Mouse (Mus musculus) neutrophil, adult 83 days (primary cell): ENCODE measurements around the gene Olfr1254. TPM values are rescaled to one million over a fixed set of nuclear protein-coding genes. Genes with fewer than 3 reads are reported as not detected.

Source experiments
- total RNA-seq, 2 experiments: library from RNA; stranded (reverse); gene quantifications; one replicate each; pipeline ENCODE4 v1.2.4; 2023

Olfr1254 gene
- total RNA-seq, result not detected

GRCm38 (mm10) chr2:89793519-89793918 is at the start of gene Olfr1254:
Olfr1254 (minus strand) TSS chr2:89793619.

DNA sequence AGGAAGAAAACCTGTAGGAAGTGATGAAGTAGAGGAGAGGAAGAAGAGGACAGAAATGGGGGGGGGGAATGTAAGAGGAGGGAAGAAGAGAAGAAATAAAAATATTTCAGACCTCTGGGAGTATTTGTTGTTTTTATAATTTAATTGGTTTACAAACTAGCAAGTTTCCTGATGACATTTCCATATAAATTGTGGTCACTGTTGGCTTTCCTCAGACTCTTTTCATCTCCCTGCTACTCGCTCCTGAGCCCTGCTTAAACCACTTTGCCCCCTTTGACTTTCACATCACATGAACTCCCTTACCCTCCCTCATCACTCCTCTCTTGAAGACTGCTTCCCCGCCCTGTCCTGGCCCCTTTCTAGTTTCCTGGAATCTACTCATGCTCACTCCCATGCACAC is 48.0 kb upstream of the Olfr1254 start, which contains the start of gene Olfr1256:
Gene Olfr1256 (minus strand): TSS at position 101 of the 400 bp plus-strand sequence.

GRCm38 (mm10) chr2:89811751-89812150 is 18.3 kb upstream of the Olfr1254 start, which contains the start of gene Olfr1255:
Olfr1255 (plus strand) TSS chr2:89812051.

DNA sequence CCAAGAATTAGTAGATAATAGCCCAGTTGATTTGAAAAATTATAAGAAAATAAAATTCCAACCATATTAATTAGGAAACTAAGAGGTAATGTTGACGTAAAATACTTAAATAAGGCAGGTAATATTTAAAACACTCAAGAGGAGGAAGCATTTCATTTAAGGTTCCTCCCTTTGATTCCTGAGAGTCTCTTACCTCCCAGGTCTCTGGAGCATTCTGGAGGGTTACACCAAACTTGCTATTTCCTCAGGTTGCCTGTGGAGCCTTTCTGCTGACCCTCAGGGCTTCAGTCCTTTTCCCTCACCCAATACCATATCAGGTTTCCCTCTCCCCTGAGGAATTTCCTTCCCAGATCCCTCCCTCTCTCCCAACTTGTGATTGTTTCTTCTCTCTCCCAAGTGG is 36.4 kb downstream of the Olfr1254 start, which contains the start of gene Olfr1253:
Gene Olfr1253 (minus strand): TSS at position 101 of the 400 bp plus-strand sequence.

Other genes with a start within 250 kb of the Olfr1254 start
- gene Olfr1245, start 215.2 kb downstream of the Olfr1254 start, total RNA-seq, result not detected
- not detected for gene Olfr1246, start 200.5 kb downstream of the Olfr1254 start, total RNA-seq
- under 1 TPM; 0.13 to 0.15 TPM for gene Olfr1247, start 179.5 kb downstream of the Olfr1254 start, total RNA-seq
- not detected for gene Olfr1248, start 175.4 kb downstream of the Olfr1254 start, total RNA-seq
- gene Olfr1249, start 158.6 kb downstream of the Olfr1254 start, total RNA-seq, result not detected
- not detected for gene Olfr1250, start 132.2 kb downstream of the Olfr1254 start, total RNA-seq
- gene Olfr1251, start 121.7 kb downstream of the Olfr1254 start, total RNA-seq, result not detected
- gene Olfr1252, start 68.6 kb downstream of the Olfr1254 start, total RNA-seq, result not detected
- not detected for gene Olfr1253, start 36.5 kb downstream of the Olfr1254 start, total RNA-seq
- not detected for gene Olfr1255, start 18.4 kb upstream of the Olfr1254 start, total RNA-seq
- not detected for gene Olfr1256, start 47.9 kb upstream of the Olfr1254 start, total RNA-seq
- gene Olfr48, start 54.6 kb upstream of the Olfr1254 start, total RNA-seq, result not detected
- gene Olfr1257, start 84.8 kb upstream of the Olfr1254 start, total RNA-seq, result not detected
- not detected for gene Olfr1258, start 133.7 kb upstream of the Olfr1254 start, total RNA-seq
- gene Olfr1259, start 155.0 kb upstream of the Olfr1254 start, total RNA-seq, result not detected
- not detected for gene Olfr1260, start 180.7 kb upstream of the Olfr1254 start, total RNA-seq
- gene Olfr1261, start 197.6 kb upstream of the Olfr1254 start, total RNA-seq, result not detected
- gene Olfr1262, start 206.5 kb upstream of the Olfr1254 start, total RNA-seq, result not detected
- gene Olfr1263, start 218.5 kb upstream of the Olfr1254 start, total RNA-seq, result not detected
- gene Olfr1264, start 232.0 kb upstream of the Olfr1254 start, total RNA-seq, result not detected
- not detected for gene Olfr1265, start 241.7 kb upstream of the Olfr1254 start, total RNA-seq